Mouse (Mus musculus): ENCODE measurements around the gene Ccdc182.

- no peak for TF ChIP-seq CTCF (IDR thresholded peaks at IDR 0.05; ENCODE audit: low read depth, low read length)
- TF ChIP-seq POLR2A (IDR thresholded peaks at IDR 0.05; ENCODE audit: extremely low read depth, insufficient read depth, low read length), result no peak
Observed at GRCm38 (mm10) chr11:88310773-88311172, 16.9 kb downstream of the Ccdc182 start.

Data from liver, adult 2 months (tissue).